Mouse (Mus musculus) embryonic facial prominence, embryonic 11.5 days (tissue): ENCODE measurements at regions not wholly inside any gene's neighbourhood (a gene's known extent, or its start where the extent isn't known, plus 50 kb on each side); places are given as distances from the start of the nearest gene placed in this dataset.

Experiments used
- ATAC-seq: fragments of 200-750 bp; cut with Nextera tagmentation; replicated peaks from 2 replicates; pipeline ENCODE4 v1.8.0; 2017; ENCODE audit warnings: low read depth; ENCODE audit not compliant: insufficient number of reproducible peaks, low FRiP score, low TSS enrichment
- DNase-seq: peaks from one replicate; pipeline ENCODE4 v3.0.0-alpha.2; 2015; ENCODE audit warnings: low spot score
- H3K27ac ChIP-seq: fragments of 300-500 bp; sonication (generic); replicated peaks from 2 replicates; pipeline ENCODE4 v1.5.1; 2014; ENCODE audit warnings: mild to moderate bottlenecking, low read depth, low read length, control low read depth
- H3K27me3 ChIP-seq: fragments of 300-500 bp; sonication (generic); 2 replicates; pipeline ENCODE4 v1.6.1; 2014; ENCODE audit warnings: mild to moderate bottlenecking, low read length, moderate library complexity, mixed read lengths; ENCODE audit not compliant: control insufficient read depth, insufficient read depth
- H3K36me3 ChIP-seq: fragments of 300-500 bp; sonication (generic); replicated peaks from 2 replicates; pipeline ENCODE4 v1.6.1; 2014; ENCODE audit warnings: low read depth, mild to moderate bottlenecking, low read length, moderate library complexity, mixed read lengths; ENCODE audit not compliant: control insufficient read depth, insufficient read depth
- H3K4me1 ChIP-seq: fragments of 300-500 bp; sonication (generic); 2 replicates; pipeline ENCODE4 v1.6.1; 2014; ENCODE audit warnings: low read length, mixed read lengths; ENCODE audit not compliant: control insufficient read depth, insufficient read depth
- H3K4me2 ChIP-seq: fragments of 300-500 bp; sonication (generic); 2 replicates; pipeline ENCODE4 v1.6.1; 2014; ENCODE audit warnings: low read depth, mild to moderate bottlenecking, control low read depth, low read length, moderate library complexity
- H3K4me3 ChIP-seq: fragments of 300-500 bp; sonication (generic); 2 replicates; pipeline ENCODE4 v1.5.1; 2014; ENCODE audit warnings: low read depth, low read length, control low read depth
- H3K9ac ChIP-seq: fragments of 300-500 bp; sonication (generic); replicated peaks from 2 replicates; pipeline ENCODE4 v1.6.1; 2014; ENCODE audit warnings: mild to moderate bottlenecking, control low read depth, low read length
- H3K9me3 ChIP-seq: fragments of 300-500 bp; sonication (generic); replicated peaks from 2 replicates; pipeline ENCODE4 v1.6.1; 2016; ENCODE audit warnings: mild to moderate bottlenecking, low read length, inconsistent platforms, mixed read lengths; ENCODE audit not compliant: control insufficient read depth
- WGBS: fragments of 180-500 bp; shearing (Covaris S2); extraction: QIAGEN DNeasy Blood & Tissue Kit; methylation state at CpG from one replicate; pipeline ENCODE4 v1.1.7; 2014; 5-methylcytosine and 5-hydroxymethylcytosine counted together

DNA sequence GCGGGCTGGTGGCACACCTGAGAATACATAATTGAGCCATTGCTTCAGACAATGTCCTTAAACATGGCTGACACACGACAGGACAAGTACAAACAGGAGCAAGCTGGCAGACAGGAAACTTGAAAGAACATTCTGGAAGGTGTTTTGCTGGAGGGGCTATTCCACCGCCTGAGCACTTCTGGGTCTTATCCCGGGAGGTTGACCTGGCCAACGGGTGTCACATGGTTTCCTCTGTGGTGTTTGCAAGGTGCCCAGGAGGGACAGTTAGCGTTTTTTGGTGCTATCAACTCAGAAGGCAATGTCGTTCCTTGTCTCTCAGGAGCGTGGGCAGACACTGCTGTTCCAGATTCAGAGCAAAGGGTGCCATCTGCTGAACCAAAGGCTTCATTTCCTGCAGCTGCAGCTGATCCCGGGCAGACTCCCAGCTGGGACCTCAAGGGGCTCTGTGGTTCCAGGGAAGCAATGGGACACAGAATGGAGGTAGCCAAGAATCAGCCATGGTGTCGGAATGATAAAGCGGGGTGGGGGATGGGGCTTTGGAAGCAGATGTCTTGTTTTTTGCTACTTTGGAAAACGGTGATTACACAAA is 140.5 kb downstream of the Irx2 start:
- H3K4me3 ChIP-seq: no peak overlapping the region
- H3K4me2 ChIP-seq: no peak overlapping the region
- ATAC-seq (no peak), DNase-seq (no peak)
- no peaks in the 10 kb centered on the region for H3K36me3 ChIP-seq
- H3K27me3 ChIP-seq: no peaks in the 10 kb centered on the region
- no peak overlapping the region for H3K9ac ChIP-seq
- H3K4me1 ChIP-seq: no peaks in the 10 kb centered on the region
- H3K9me3 ChIP-seq: no peaks in the 10 kb centered on the region
- 70% methylated on average over 12 of the region's 12 CpGs for WGBS
- no peak overlapping the region for H3K27ac ChIP-seq

DNA sequence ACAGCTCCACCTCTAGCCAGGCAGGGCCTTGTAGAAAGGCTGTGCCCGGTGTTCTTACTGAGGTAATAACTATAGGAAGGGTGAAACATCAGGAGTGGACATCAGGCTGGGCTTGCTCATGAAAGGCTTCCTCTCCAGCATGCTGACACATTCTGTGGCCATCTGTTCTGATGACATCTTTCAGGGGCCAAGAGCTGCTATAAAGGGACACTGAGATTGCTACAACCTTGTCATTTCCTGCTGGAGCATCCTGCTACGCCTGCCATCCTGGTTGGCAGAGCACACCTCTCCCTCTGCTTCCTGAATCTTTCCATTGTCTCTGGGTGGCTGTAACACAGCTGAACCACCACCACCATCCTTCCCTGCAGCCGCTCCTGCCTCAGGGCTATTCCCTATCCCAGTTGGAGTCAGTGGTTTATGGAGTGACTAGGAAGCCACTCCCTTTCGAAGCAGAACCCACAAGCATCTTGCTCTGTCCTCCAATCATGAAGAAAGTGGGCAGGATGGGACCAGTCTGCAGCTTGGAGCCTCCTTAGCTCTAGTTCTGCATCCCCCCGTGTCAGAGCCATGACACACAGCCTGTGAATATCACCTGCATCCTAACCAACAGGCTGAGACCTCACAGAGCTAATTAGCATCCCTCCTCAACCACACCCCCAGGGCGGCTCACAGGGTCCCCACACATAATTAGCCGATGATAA is 154.6 kb downstream of the Irx2 start:
- no peak overlapping the region for H3K4me3 ChIP-seq
- no peak overlapping the region for H3K4me2 ChIP-seq
- 50% methylated on average over 7 of the region's 7 CpGs for WGBS
- no peak overlapping the region for H3K9ac ChIP-seq
- H3K27ac ChIP-seq: no peak overlapping the region
- no peaks in the 10 kb centered on the region for H3K36me3 ChIP-seq
- no peaks in the 10 kb centered on the region for H3K4me1 ChIP-seq
- ATAC-seq (no peak), DNase-seq (no peak)
- H3K27me3 ChIP-seq: no peaks in the 10 kb centered on the region
- no peaks in the 10 kb centered on the region for H3K9me3 ChIP-seq

GRCm38 (mm10) chr13:72783727-72784070 is 155.1 kb downstream of the Irx2 start:
- H3K4me1 ChIP-seq: no peaks in the 10 kb centered on the region
- WGBS: 46% methylated on average over 6 of the region's 6 CpGs
- DNase-seq (no peak), ATAC-seq (no peak)
- H3K9me3 ChIP-seq: no peaks in the 10 kb centered on the region
- no peak overlapping the region for H3K4me2 ChIP-seq
- no peak overlapping the region for H3K4me3 ChIP-seq
- no peak overlapping the region for H3K27ac ChIP-seq
- no peaks in the 10 kb centered on the region for H3K36me3 ChIP-seq
- H3K27me3 ChIP-seq: no peaks in the 10 kb centered on the region
- H3K9ac ChIP-seq: no peak overlapping the region

DNA sequence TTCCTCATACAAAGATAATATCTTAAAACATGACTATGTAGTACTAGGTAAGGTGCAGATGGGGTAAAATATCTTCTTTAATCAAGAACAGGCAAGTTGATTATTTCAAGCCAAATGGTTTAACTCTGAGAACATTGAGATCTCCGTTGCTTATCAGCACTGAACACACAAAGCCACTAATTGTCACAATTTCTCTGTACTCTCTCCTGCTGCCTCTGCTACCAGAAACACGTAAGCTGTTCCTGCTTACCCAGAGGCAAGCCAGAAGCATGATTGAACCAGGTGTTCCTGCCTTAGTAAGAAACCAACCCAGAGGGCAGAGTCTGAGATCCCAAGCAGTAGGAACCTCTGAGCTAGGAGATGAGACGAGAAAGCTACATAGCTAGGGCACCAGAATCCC is 164.1 kb downstream of the Irx2 start:
- no peak overlapping the region for H3K4me2 ChIP-seq
- no peaks in the 10 kb centered on the region for H3K36me3 ChIP-seq
- no peak overlapping the region for H3K27ac ChIP-seq
- no peaks in the 10 kb centered on the region for H3K27me3 ChIP-seq
- no peaks in the 10 kb centered on the region for H3K9me3 ChIP-seq
- H3K9ac ChIP-seq: no peak overlapping the region
- H3K4me3 ChIP-seq: no peak overlapping the region
- WGBS: 71% methylated on average over 3 of the region's 3 CpGs
- ATAC-seq (no peak), DNase-seq (no peak)
- no peaks in the 10 kb centered on the region for H3K4me1 ChIP-seq

GRCm38 (mm10) chr13:72800021-72800420 is 171.4 kb downstream of the Irx2 start:
- no peaks in the 10 kb centered on the region for H3K27me3 ChIP-seq

DNA sequence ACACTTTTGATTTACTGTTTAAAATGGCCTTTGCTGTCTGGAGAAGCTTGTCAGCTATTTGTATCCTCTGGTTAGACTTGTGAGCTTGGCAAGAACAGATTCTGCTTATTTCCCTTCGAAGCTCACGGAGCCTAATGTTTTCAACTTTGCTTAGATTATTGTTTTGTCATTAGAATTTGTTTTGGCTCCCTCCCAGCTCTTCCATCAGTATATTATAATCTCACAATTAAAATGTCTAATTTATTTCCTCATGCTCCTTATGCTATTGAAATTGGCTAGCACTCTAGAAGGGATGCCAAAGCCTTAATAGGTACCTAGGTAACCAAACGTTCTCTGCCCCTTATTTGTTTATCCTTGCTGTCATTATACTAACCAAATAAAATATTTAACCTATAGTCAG is 171.9 kb downstream of the Irx2 start:
- no peak overlapping the region for H3K9ac ChIP-seq
- no peaks in the 10 kb centered on the region for H3K4me1 ChIP-seq
- no peak for DNase-seq
- H3K9me3 ChIP-seq: no peaks in the 10 kb centered on the region
- no peak overlapping the region for H3K4me2 ChIP-seq
- no peaks in the 10 kb centered on the region for H3K27me3 ChIP-seq
- no peaks in the 10 kb centered on the region for H3K36me3 ChIP-seq
- no peak overlapping the region for H3K4me3 ChIP-seq
- no peak for ATAC-seq
- 74% methylated on average over 3 of the region's 3 CpGs for WGBS
- no peak overlapping the region for H3K27ac ChIP-seq

More at GRCm38 (mm10) chr13:72800021-72800420, 171.4 kb downstream of the Irx2 start:
- Histone ChIP-seq H3K4me2 (no peak overlapping the region), H3K36me3 (no peaks in the 10 kb centered on the region), H3K9me3 (no peaks in the 10 kb centered on the region), H3K4me1 (no peaks in the 10 kb centered on the region), H3K9ac (no peak overlapping the region), H3K27ac (no peak overlapping the region), H3K4me3 (no peak overlapping the region)
- ATAC-seq (no peak), DNase-seq (no peak)
- WGBS: 16% methylated on average over 8 of the region's 8 CpGs

- H3K4me1 ChIP-seq: no peaks in the 10 kb centered on the region
- ATAC-seq: no peak
- no peak overlapping the region for H3K9ac ChIP-seq
- no peaks in the 10 kb centered on the region for H3K27me3 ChIP-seq
- no peaks in the 10 kb centered on the region for H3K9me3 ChIP-seq
- 54% methylated on average over 11 of the region's 11 CpGs for WGBS
- no peak for DNase-seq
- H3K4me2 ChIP-seq: no peak overlapping the region
- H3K36me3 ChIP-seq: no peaks in the 10 kb centered on the region
- H3K4me3 ChIP-seq: no peak overlapping the region
- H3K27ac ChIP-seq: no peak overlapping the region
These were observed 174.8 kb downstream of the Irx2 start for GRCm38 (mm10) chr13:72803374-72803773.

GRCm38 (mm10) chr13:72809226-72809625 is 180.6 kb downstream of the Irx2 start:
- DNase-seq: no peak
- ATAC-seq: no peak
- Histone ChIP-seq H3K27ac (no peak overlapping the region), H3K9me3 (no peaks in the 10 kb centered on the region), H3K4me3 (no peak overlapping the region), H3K27me3 (peaks cover under 1% of the 10 kb centered on the region; the same call in 1 of the 2 replicates), H3K4me1 (no peaks in the 10 kb centered on the region), H3K9ac (no peak overlapping the region), H3K4me2 (no peak overlapping the region), H3K36me3 (no peaks in the 10 kb centered on the region)
- 93% methylated on average over 3 of the region's 3 CpGs for WGBS
